Mouse (Mus musculus): ENCODE measurements at regions not wholly inside any gene's neighbourhood (a gene's known extent, or its start where the extent isn't known, plus 50 kb on each side); places are given as distances from the start of the nearest gene placed in this dataset.

DNA sequence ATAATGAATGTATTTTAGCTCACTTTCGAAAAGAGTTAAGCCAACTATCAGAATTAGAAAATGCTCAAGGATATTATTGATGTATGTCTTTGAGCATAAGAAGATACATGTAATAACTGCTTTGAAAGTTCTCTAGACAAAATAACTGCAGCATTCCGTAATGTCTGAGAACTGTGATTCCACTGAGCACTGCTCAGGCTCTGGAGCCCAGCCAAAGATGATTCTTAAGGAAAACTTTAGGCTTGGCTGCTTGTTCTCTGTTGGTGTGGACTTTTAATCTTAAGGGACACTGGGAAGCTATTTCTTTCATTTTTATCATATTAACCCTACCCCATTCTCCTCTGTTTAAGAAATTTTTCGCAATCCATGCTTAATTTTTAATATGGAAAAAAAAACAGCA, 59.9 kb upstream of the Tfec start:
- 59% methylated on average over 3 of the region's 3 CpGs for WGBS
- Histone ChIP-seq H3K4me1 (replicated peaks; ENCODE audit: control insufficient read depth, insufficient read depth, low read length) (no peaks in the 10 kb centered on the region), H3K9ac (ENCODE audit: low read length) (no peak overlapping the region), H3K27ac (ENCODE audit: low read length) (no peak overlapping the region), H3K4me2 (ENCODE audit: low read depth, low read length) (no peak overlapping the region), H3K27me3 (ENCODE audit: control insufficient read depth, insufficient read depth, low read depth, low read length) (no peaks in the 10 kb centered on the region), H3K9me3 (ENCODE audit: control insufficient read depth, low read length) (no peaks in the 10 kb centered on the region), H3K36me3 (ENCODE audit: control insufficient read depth, insufficient read depth, low read length) (no peaks in the 10 kb centered on the region), H3K4me3 (ENCODE audit: low read length) (no peak overlapping the region)
- no peak for ATAC-seq (ENCODE audit: low read depth)

DNA sequence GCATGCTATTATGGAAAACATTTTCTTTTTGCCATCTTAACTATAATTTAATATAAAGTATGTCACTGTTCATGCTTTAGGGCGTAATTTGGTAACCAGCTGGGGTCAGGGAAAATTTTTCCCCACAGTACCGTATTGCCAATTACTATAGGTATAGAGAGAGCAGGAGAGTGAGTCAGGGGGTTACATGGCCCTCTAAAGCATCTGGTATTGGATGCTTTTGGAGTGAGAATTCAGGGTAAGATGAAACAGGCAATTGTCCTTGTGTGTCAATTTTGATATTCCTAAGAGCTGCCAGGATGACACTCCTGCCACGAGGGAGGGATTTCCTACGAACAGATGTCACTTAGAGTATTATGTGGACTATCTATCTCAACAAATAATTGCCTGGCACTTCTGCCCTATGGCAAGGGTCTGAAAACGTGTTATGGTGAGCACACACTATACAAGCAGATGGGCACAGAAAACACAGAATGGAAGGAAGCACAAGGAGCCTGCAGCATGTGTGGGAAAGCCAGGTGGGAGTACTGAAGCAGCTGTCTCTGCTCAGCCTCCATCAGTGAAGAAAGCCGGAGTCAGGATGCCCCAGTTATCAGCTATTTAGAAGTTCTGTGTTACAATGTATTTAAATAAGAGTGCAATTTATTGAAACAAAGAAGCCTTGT, 58.7 kb upstream of the Tfec start:
- ATAC-seq (ENCODE audit: low read depth): no peak
- 62% methylated on average over 6 of the region's 6 CpGs for WGBS
- Histone ChIP-seq H3K4me1 (replicated peaks; ENCODE audit: control insufficient read depth, insufficient read depth, low read length) (no peaks in the 10 kb centered on the region), H3K36me3 (ENCODE audit: control insufficient read depth, insufficient read depth, low read length) (no peaks in the 10 kb centered on the region), H3K27me3 (ENCODE audit: control insufficient read depth, insufficient read depth, low read depth, low read length) (no peaks in the 10 kb centered on the region), H3K27ac (ENCODE audit: low read length) (no peak overlapping the region), H3K4me3 (ENCODE audit: low read length) (no peak overlapping the region), H3K9ac (ENCODE audit: low read length) (no peak overlapping the region), H3K9me3 (ENCODE audit: control insufficient read depth, low read length) (no peaks in the 10 kb centered on the region), H3K4me2 (ENCODE audit: low read depth, low read length) (no peak overlapping the region)
